Mouse (Mus musculus) ES-Bruce4 (cell line): ENCODE measurements at regions not wholly inside any gene's neighbourhood (a gene's known extent, or its start where the extent isn't known, plus 50 kb on each side); places are given as distances from the start of the nearest gene placed in this dataset.

Experiments used
- CTCF ChIP-seq: IDR thresholded peaks from one replicate; pipeline ENCODE4 v1.8.1; 2011; ENCODE audit warnings: low read depth, low read length
- POLR2A ChIP-seq: IDR thresholded peaks from one replicate; pipeline ENCODE4 v1.8.1; 2011; ENCODE audit warnings: low read length; ENCODE audit not compliant: insufficient read depth

DNA sequence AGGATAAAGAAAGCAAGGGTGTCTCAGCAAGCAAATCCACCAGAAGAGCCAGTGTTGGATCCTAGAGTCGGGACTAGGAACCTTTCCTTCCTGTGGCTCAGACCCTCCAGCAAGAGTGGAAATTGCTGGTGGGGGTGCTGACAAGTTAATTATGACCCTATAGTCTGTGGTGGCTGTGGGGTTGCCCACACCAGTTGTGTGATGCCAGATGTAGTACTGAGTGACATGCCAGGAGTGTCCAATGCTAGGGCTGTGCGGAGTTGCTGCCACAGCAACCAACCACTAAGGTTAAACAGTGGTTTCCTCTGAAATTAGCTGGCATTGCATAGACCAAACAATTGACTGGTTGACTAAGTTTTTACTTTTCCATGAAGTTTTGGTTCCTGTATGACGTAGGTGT is 226.3 kb downstream of the Snx19 start:
- no peak for TF ChIP-seq CTCF
- TF ChIP-seq POLR2A: no peak
